Mouse (Mus musculus): ENCODE results near the gene Cracr2b. TPM values are rescaled to one million over a fixed set of nuclear protein-coding genes. Genes with fewer than 3 reads are reported as not detected.

Gene Cracr2b
- total and polyA plus RNA-seq, 3 experiments: 0.73 to 6.9 TPM; not detected in 1

DNA sequence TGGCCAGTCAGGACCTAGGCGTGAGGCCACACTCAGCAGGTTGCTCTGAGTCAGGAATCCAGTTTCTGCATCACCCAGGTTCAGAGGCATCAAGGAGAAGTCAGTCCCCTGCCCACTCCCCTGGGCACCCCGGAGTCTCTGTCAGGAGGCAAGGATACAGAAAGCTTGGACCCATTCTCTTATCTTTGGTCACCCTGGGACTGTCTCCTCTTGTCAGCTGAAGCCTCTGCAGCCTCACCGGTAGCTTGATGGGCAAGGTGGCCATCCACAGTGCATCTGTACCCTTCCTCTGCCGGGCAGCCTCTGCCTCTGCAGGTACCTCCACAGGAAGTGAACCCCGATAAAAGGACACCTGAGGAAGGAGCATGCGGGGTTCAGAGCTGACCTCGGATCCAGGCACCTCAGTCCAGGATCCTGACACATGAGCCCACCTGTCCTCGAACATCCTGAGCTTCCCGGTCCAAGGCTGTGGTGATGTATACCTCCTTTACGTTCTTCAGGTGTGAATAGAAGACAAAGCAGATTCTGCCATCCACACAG, 21.7 kb upstream of the Cracr2b start:
- peaks cover 0 to 22% of the 10 kb centered on the region in 2 experiments; a peak in 3 of 4 replicates for H3K36me3 ChIP-seq (ENCODE audit: control insufficient read depth in 1 of 2, insufficient read depth in 2 of 2, low read length in 2 of 2)

GRCm38 (mm10) chr7:141439811-141440210, 21.1 kb upstream of the Cracr2b start:
- H3K4me3 ChIP-seq (ENCODE audit: control insufficient read depth in 1 of 2, insufficient read depth in 1 of 2, low read depth in 2 of 2, low read length in 2 of 2): no peak overlapping the region
- H3K79me2 ChIP-seq (ENCODE audit: control insufficient read depth, insufficient read depth, low read length, poor library complexity): peaks cover 43% of the 10 kb centered on the region
- peaks cover 4 to 23% of the 10 kb centered on the region in 2 experiments; a peak in 3 of 4 replicates for H3K4me1 ChIP-seq (ENCODE audit: control insufficient read depth in 1 of 2, insufficient read depth in 2 of 2, low read length in 2 of 2)
- H3K27ac ChIP-seq (ENCODE audit: control insufficient read depth, low read depth, low read length): no peak overlapping the region
- H3K9ac ChIP-seq (ENCODE audit: control insufficient read depth, low read depth, low read length, poor library complexity, severe bottlenecking): no peak overlapping the region
- DNase-seq (ENCODE audit: low read depth, low spot score): no peak
- H3K9me3 ChIP-seq (replicated peaks; ENCODE audit: insufficient read depth, low read length): no peaks in the 10 kb centered on the region
- no peaks in the 10 kb centered on the region for H3K27me3 ChIP-seq (ENCODE audit: control insufficient read depth in 1 of 2, insufficient read depth in 2 of 2, low read length in 2 of 2)
- H3K36me3 ChIP-seq (ENCODE audit: control insufficient read depth in 1 of 2, insufficient read depth in 2 of 2, low read length in 2 of 2): peaks cover 0 to 20% of the 10 kb centered on the region in 2 experiments; a peak in 3 of 4 replicates
- TF ChIP-seq JUND (IDR thresholded peaks at IDR 0.05; ENCODE audit: low read depth, low read length) (no peak), ZC3H11A (IDR thresholded peaks at IDR 0.05; ENCODE audit: low read depth, low read length) (no peak), UBTF (IDR thresholded peaks at IDR 0.05; ENCODE audit: borderline replicate concordance, insufficient read depth, low read depth, low read length) (no peak), GATA1 (IDR thresholded peaks at IDR 0.05; ENCODE audit: low read depth, low read length) (no peak), TAL1 (IDR thresholded peaks at IDR 0.05; ENCODE audit: low read length) (no peak), MAFK (IDR thresholded peaks at IDR 0.05; ENCODE audit: borderline replicate concordance, low read depth, low read length) (no peak), CHD1 (IDR thresholded peaks at IDR 0.05; ENCODE audit: low read depth, low read length) (no peak), POLR2A (IDR thresholded peaks at IDR 0.05; ENCODE audit: control insufficient read depth in 1 of 2, insufficient read depth in 1 of 2, low read depth in 1 of 2, low read length in 2 of 2, poor library complexity in 1 of 2) (no peak)

More for the DNA sequence above, 21.7 kb upstream of the Cracr2b start:
- no peak overlapping the region for H3K9ac ChIP-seq (ENCODE audit: control insufficient read depth, low read depth, low read length, poor library complexity, severe bottlenecking)
- no peaks in the 10 kb centered on the region for H3K27me3 ChIP-seq (ENCODE audit: control insufficient read depth in 1 of 2, insufficient read depth in 2 of 2, low read length in 2 of 2)
- no peak overlapping the region for H3K27ac ChIP-seq (ENCODE audit: control insufficient read depth, low read depth, low read length)
- no peak overlapping the region for H3K4me3 ChIP-seq (ENCODE audit: control insufficient read depth in 1 of 2, insufficient read depth in 1 of 2, low read depth in 2 of 2, low read length in 2 of 2)
- H3K79me2 ChIP-seq (ENCODE audit: control insufficient read depth, insufficient read depth, low read length, poor library complexity): peaks cover 48% of the 10 kb centered on the region
- no peak for DNase-seq (ENCODE audit: low read depth, low spot score)
- H3K4me1 ChIP-seq (ENCODE audit: control insufficient read depth in 1 of 2, insufficient read depth in 2 of 2, low read length in 2 of 2): peaks cover 4 to 24% of the 10 kb centered on the region in 2 experiments; a peak in 3 of 4 replicates
- H3K9me3 ChIP-seq (replicated peaks; ENCODE audit: insufficient read depth, low read length): no peaks in the 10 kb centered on the region
- TF ChIP-seq POLR2AphosphoS2 (IDR thresholded peaks at IDR 0.05; ENCODE audit: low read length) (no peak), ZKSCAN1 (IDR thresholded peaks at IDR 0.05; ENCODE audit: low read depth, low read length) (no peak), GATA1 (IDR thresholded peaks at IDR 0.05; ENCODE audit: low read depth, low read length) (no peak), CTCF (IDR thresholded peaks at IDR 0.05 in 2 of 3, conservative IDR thresholded peaks at IDR 0.05 in 1 of 3; ENCODE audit: control insufficient read depth in 1 of 3, insufficient read depth in 1 of 3, low read depth in 2 of 3, low read length in 3 of 3, poor library complexity in 1 of 3, severe bottlenecking in 1 of 3) (no peak), UBTF (IDR thresholded peaks at IDR 0.05; ENCODE audit: borderline replicate concordance, insufficient read depth, low read depth, low read length) (no peak), NELFE (IDR thresholded peaks at IDR 0.05; ENCODE audit: low read depth, low read length) (no peak), POLR2A (IDR thresholded peaks at IDR 0.05; ENCODE audit: control insufficient read depth in 1 of 2, insufficient read depth in 1 of 2, low read depth in 1 of 2, low read length in 2 of 2, poor library complexity in 1 of 2) (no peak), ZNF384 (IDR thresholded peaks at IDR 0.05; ENCODE audit: low read depth, low read length) (no peak), MXI1 (IDR thresholded peaks at IDR 0.05; ENCODE audit: low read depth, low read length) (no peak), TBP (IDR thresholded peaks at IDR 0.05; ENCODE audit: low read depth, low read length) (no peak), EP300 (IDR thresholded peaks at IDR 0.05; ENCODE audit: low read depth in 1 of 2, low read length in 2 of 2) (no peak), RCOR1 (IDR thresholded peaks at IDR 0.05; ENCODE audit: low read depth, low read length) (no peak), MAZ (IDR thresholded peaks at IDR 0.05; ENCODE audit: low read depth, low read length) (no peak), BHLHE40 (IDR thresholded peaks at IDR 0.05; ENCODE audit: borderline replicate concordance, low read depth, low read length) (no peak), GABPA (IDR thresholded peaks at IDR 0.05; ENCODE audit: low read depth, low read length) (no peak)
